Mouse (Mus musculus) heart, embryonic 11.5 days (tissue): ENCODE data around the gene Gm20388. TPM values are rescaled to one million over a fixed set of nuclear protein-coding genes. Genes with fewer than 3 reads are reported as not detected.

ENCODE experiments used
- ATAC-seq: fragments of 200-750 bp; cut with Nextera tagmentation; replicated peaks from 2 replicates; pipeline ENCODE4 v1.8.0; 2017; ENCODE audit warnings: moderate library complexity; ENCODE audit not compliant: insufficient number of reproducible peaks, low FRiP score, low TSS enrichment
- H3K27ac ChIP-seq: fragments of 300-500 bp; sonication (generic); 2 replicates; pipeline ENCODE4 v1.5.1; 2014; ENCODE audit warnings: mild to moderate bottlenecking, low read depth, low read length
- H3K27me3 ChIP-seq: fragments of 300-500 bp; sonication (generic); 2 replicates; pipeline ENCODE4 v1.6.1; 2014; ENCODE audit warnings: mild to moderate bottlenecking, low read length, mixed read lengths; ENCODE audit not compliant: control insufficient read depth, insufficient read depth
- H3K36me3 ChIP-seq: fragments of 300-500 bp; sonication (generic); 2 replicates; pipeline ENCODE4 v1.6.1; 2014; ENCODE audit warnings: mild to moderate bottlenecking, low read length, moderate library complexity, mixed read lengths; ENCODE audit not compliant: control insufficient read depth, insufficient read depth
- H3K4me1 ChIP-seq: fragments of 300-500 bp; sonication (generic); 2 replicates; pipeline ENCODE4 v1.6.1; 2014; ENCODE audit warnings: low read length; ENCODE audit not compliant: control insufficient read depth, insufficient read depth
- H3K4me2 ChIP-seq: fragments of 300-500 bp; sonication (generic); 2 replicates; pipeline ENCODE4 v1.6.1; 2014; ENCODE audit warnings: mild to moderate bottlenecking, moderate library complexity
- H3K4me3 ChIP-seq: fragments of 300-500 bp; sonication (generic); 2 replicates; pipeline ENCODE4 v1.5.1; 2014; ENCODE audit warnings: low read depth, low read length
- H3K9ac ChIP-seq: fragments of 300-500 bp; sonication (generic); 2 replicates; pipeline ENCODE4 v1.6.1; 2014; ENCODE audit warnings: mild to moderate bottlenecking, low read depth, low read length, moderate library complexity
- H3K9me3 ChIP-seq: fragments of 300-500 bp; sonication (generic); replicated peaks from 2 replicates; pipeline ENCODE4 v1.6.1; 2016; ENCODE audit warnings: low read length; ENCODE audit not compliant: control insufficient read depth
- WGBS: fragments of 180-500 bp; shearing (Covaris S2); extraction: QIAGEN DNeasy Blood & Tissue Kit; methylation state at CpG from one replicate; pipeline ENCODE4 v1.1.7; 2014; ENCODE audit not compliant: insufficient replicate concordance; 5-methylcytosine and 5-hydroxymethylcytosine counted together
- polyA plus RNA-seq: library from polyadenylated mRNA; unstranded; fragments of >200 nt; fragmentation: Nextera tagmentation; extraction: Ambion mirVana; gene quantifications from 2 replicates; pipeline ENCODE4 v1.2.1, GENCODE M21; 2014

The Gm20388 gene
- polyA plus RNA-seq, 1 experiment from 2014 or later = 6.4 TPM

GRCm38 (mm10) chr8:122550234-122550994 is 2639.8 kb downstream of the Gm20388 start:
- H3K36me3 ChIP-seq = no peaks in the 10 kb centered on the region; the same call in 1 of the 2 replicates
- peak overlapping the region; percentile 98 for H3K9ac ChIP-seq
- no peaks in the 10 kb centered on the region for H3K27me3 ChIP-seq
- peak; percentile 7 for ATAC-seq
- peak overlapping the region; percentile 90 for H3K4me2 ChIP-seq
- peak overlapping the region; percentile 93 for H3K27ac ChIP-seq
- WGBS = 2% methylated on average over 51 of the region's 52 CpGs
- peaks cover 48% of the 10 kb centered on the region for H3K4me1 ChIP-seq
- no peaks in the 10 kb centered on the region for H3K9me3 ChIP-seq
- H3K4me3 ChIP-seq = peak overlapping the region; percentile 87

- peak; percentile 5 for ATAC-seq
- WGBS = under 1% methylated on average over 30 of the region's 43 CpGs
- peaks cover 43% of the 10 kb centered on the region for H3K4me1 ChIP-seq
Measured at GRCm38 (mm10) chr8:122550995-122551264, 2640.3 kb downstream of the Gm20388 start.

GRCm38 (mm10) chr8:122551265-122552051 is 2640.8 kb downstream of the Gm20388 start, which contains the start of gene Piezo1:
TSS of gene Piezo1 (minus strand) at chr8:122551329.
- Histone ChIP-seq H3K27me3 (no peaks in the 10 kb centered on the region), H3K4me2 (peak within 1 kb of the TSS; percentile 90), H3K36me3 (no peaks in the 10 kb centered on the region; the same call in 1 of the 2 replicates), H3K27ac (peak within 1 kb of the TSS; percentile 93), H3K4me3 (peak within 1 kb of the TSS; percentile 87), H3K9me3 (no peaks in the 10 kb centered on the region), H3K9ac (peak within 1 kb of the TSS; percentile 98), H3K4me1 (peaks cover 40% of the 10 kb centered on the region)
- peak; percentile 82 for ATAC-seq
- WGBS = 9% methylated on average over 56 of the region's 56 CpGs

More at GRCm38 (mm10) chr8:122550995-122551264, 2640.3 kb downstream of the Gm20388 start:
- Histone ChIP-seq H3K36me3 (no peaks in the 10 kb centered on the region; the same call in 1 of the 2 replicates), H3K27me3 (no peaks in the 10 kb centered on the region), H3K27ac (peak overlapping the region; percentile 93), H3K9ac (peak overlapping the region; percentile 98), H3K9me3 (no peaks in the 10 kb centered on the region), H3K4me2 (peak overlapping the region; percentile 90), H3K4me3 (peak overlapping the region; percentile 87)

- Histone ChIP-seq H3K36me3 (no peaks in the 10 kb centered on the region), H3K27me3 (no peaks in the 10 kb centered on the region)
- WGBS = 78% methylated on average over 6 of the region's 6 CpGs
Measured at GRCm38 (mm10) chr8:122554786-122555185, 2644.1 kb downstream of the Gm20388 start.

GRCm38 (mm10) chr8:122556030-122557009 is 2645.7 kb downstream of the Gm20388 start:
- peaks cover 17% of the 10 kb centered on the region; the same call in 1 of the 2 replicates for H3K4me1 ChIP-seq
- H3K9me3 ChIP-seq = no peaks in the 10 kb centered on the region
- no peak for ATAC-seq
- H3K27ac ChIP-seq = peak overlapping the region; percentile 64; the same call in 1 of the 2 replicates
- no peaks in the 10 kb centered on the region for H3K36me3 ChIP-seq
- H3K9ac ChIP-seq = peak overlapping the region; percentile 44
- peak overlapping the region; percentile 23; the same call in 1 of the 2 replicates for H3K4me2 ChIP-seq
- WGBS = 56% methylated on average over 12 of the region's 12 CpGs
- no peaks in the 10 kb centered on the region for H3K27me3 ChIP-seq
- H3K4me3 ChIP-seq = no peak overlapping the region

More at GRCm38 (mm10) chr8:122554786-122555185, 2644.1 kb downstream of the Gm20388 start:
- no peak overlapping the region for H3K4me2 ChIP-seq
- H3K9me3 ChIP-seq = no peaks in the 10 kb centered on the region
- no peak overlapping the region for H3K27ac ChIP-seq
- no peak for ATAC-seq
- peaks cover 25% of the 10 kb centered on the region for H3K4me1 ChIP-seq
- H3K9ac ChIP-seq = no peak overlapping the region
- H3K4me3 ChIP-seq = no peak overlapping the region

- Histone ChIP-seq H3K4me1 (peaks cover 17% of the 10 kb centered on the region; the same call in 1 of the 2 replicates), H3K36me3 (no peaks in the 10 kb centered on the region), H3K27ac (peak overlapping the region; percentile 64; the same call in 1 of the 2 replicates), H3K27me3 (no peaks in the 10 kb centered on the region), H3K4me2 (no peak overlapping the region), H3K9me3 (no peaks in the 10 kb centered on the region), H3K4me3 (no peak overlapping the region), H3K9ac (no peak overlapping the region; the same call in 1 of the 2 replicates)
- 40% methylated on average over 10 of the region's 10 CpGs for WGBS
- ATAC-seq = no peak
Measured at GRCm38 (mm10) chr8:122557248-122558038, 2646.8 kb downstream of the Gm20388 start.

- H3K9ac ChIP-seq = no peak overlapping the region
- H3K4me1 ChIP-seq = peaks cover 17% of the 10 kb centered on the region; the same call in 1 of the 2 replicates
- H3K27ac ChIP-seq = peak overlapping the region; percentile 50; the same call in 1 of the 2 replicates
- WGBS = 11% methylated on average over 12 of the region's 12 CpGs
- no peaks in the 10 kb centered on the region for H3K27me3 ChIP-seq
- peak; percentile 52; the same call in 1 of the 2 replicates for ATAC-seq
- H3K4me2 ChIP-seq = no peak overlapping the region
- H3K4me3 ChIP-seq = no peak overlapping the region
- H3K36me3 ChIP-seq = no peaks in the 10 kb centered on the region
- no peaks in the 10 kb centered on the region for H3K9me3 ChIP-seq
Measured at GRCm38 (mm10) chr8:122558671-122559349, 2648.2 kb downstream of the Gm20388 start.
